ENCODE assay signal across 9 mouse cellular contexts in the genomic region with DNA sequence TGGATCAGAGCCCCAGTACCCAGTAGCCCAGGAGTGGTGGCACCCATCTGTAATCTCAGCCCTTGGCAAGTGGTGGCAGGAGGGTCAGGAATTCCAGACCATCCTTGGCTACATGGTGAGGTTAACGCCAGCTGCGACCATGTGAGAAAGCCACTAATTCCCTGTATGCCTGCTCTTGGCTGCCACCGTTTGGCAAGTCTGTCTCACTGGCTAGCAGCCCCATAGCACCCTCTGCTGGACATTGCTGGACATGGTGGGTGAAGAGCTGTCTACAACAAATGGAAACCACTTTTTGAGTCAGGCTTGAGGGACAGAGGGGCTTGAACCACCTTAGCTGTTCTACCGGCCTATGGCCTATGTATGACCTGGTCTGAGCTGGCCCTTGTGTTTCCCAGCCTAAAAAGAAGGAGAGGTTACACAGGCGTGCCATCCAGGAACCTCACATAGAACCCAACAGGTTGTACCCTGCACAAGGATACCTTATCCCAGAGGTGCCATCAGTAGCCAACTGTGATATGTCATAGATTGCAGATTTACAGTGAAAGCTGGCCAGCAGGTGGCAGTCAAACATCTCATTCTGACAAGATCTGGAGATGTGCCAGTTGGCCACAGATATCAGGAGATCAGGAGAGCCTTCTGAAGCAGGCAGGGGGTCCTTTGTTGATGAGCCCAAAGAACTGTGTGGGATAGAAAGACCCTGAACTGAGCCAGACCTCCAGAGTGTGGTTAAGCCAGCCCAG. TPM values are rescaled to one million over a fixed set of nuclear protein-coding genes. Genes with fewer than 3 reads are reported as not detected.
DNase-seq lines count a peak whose midpoint lies in the region; ATAC-seq and TF ChIP-seq lines count a peak whose summit lies in the region.
"Had no signal": no experiment of that assay in that cellular context is flagged by ENCODE, and none has a peak within 500 bp of the region (broad histone marks: within the 10 kb centered on the region; RNA-seq: fewer than 3 reads in every experiment).

No protein-coding gene starts in this region.

- DNase-seq in CD4-positive helper T cell, adult 2 months (ENCODE audit: low read depth, low spot score) = peak; percentile 87
- peak; percentile 92 to 97 for DNase-seq in kidney, postnatal 36 days
- peak; percentile 74 to 79 (median 76) for DNase-seq in liver, embryonic 14.5 days (ENCODE audit: low read depth in 3 of 3, low spot score in 3 of 3)
- DNase-seq in stomach, postnatal 0 days (ENCODE audit: low spot score) = peak; percentile 93

- TF ChIP-seq EP300 in liver, embryonic 14.5 days (IDR thresholded peaks at IDR 0.05; ENCODE audit: low read depth) = no peak
- TF ChIP-seq EP300 in stomach, postnatal 0 days (optimal IDR thresholded peaks at IDR 0.05) = no peak

- no peak overlapping the region for H3K27ac ChIP-seq in bone marrow, adult 2 months (ENCODE audit: control insufficient read depth, insufficient read depth, low read depth, low read length, poor library complexity)
- H3K27ac ChIP-seq in embryonic facial prominence, embryonic 15.5 days (replicated peaks) = no peak overlapping the region
- H3K27ac ChIP-seq in heart, embryonic 16.5 days (ENCODE audit: low read length) = no peak overlapping the region
- H3K27ac ChIP-seq in liver, embryonic 14.5 days = no peak overlapping the region
- no peak overlapping the region for H3K27ac ChIP-seq in neural tube, embryonic 12.5 days
- no peak overlapping the region for H3K27ac ChIP-seq in stomach, postnatal 0 days (replicated peaks)

- H3K4me2 ChIP-seq in embryonic facial prominence, embryonic 15.5 days (replicated peaks) = no peak overlapping the region
- H3K4me2 ChIP-seq in heart, embryonic 16.5 days (ENCODE audit: low read depth, low read length) = no peak overlapping the region
- no peak overlapping the region for H3K4me2 ChIP-seq in liver, embryonic 14.5 days (ENCODE audit: low read depth)
- H3K4me2 ChIP-seq in neural tube, embryonic 12.5 days (replicated peaks) = 0 out of 2 replicates have a peak overlapping the region, but pooled peaks have one; percentile 5
- no peak overlapping the region for H3K4me2 ChIP-seq in stomach, postnatal 0 days (replicated peaks; ENCODE audit: low read depth)

- no peaks in the 10 kb centered on the region for H3K27me3 ChIP-seq in embryonic facial prominence, embryonic 15.5 days
- H3K27me3 ChIP-seq in heart, embryonic 16.5 days (ENCODE audit: control insufficient read depth, insufficient read depth, low read length) = peaks cover 6% of the 10 kb centered on the region; the same call in 1 of the 2 replicates
- no peaks in the 10 kb centered on the region for H3K27me3 ChIP-seq in liver, embryonic 14.5 days (ENCODE audit: control insufficient read depth, insufficient read depth, low read length)
- H3K27me3 ChIP-seq in neural tube, embryonic 12.5 days (replicated peaks) = peaks cover 6% of the 10 kb centered on the region; the same call in 1 of the 2 replicates
- no peaks in the 10 kb centered on the region for H3K27me3 ChIP-seq in stomach, postnatal 0 days (ENCODE audit: control insufficient read depth, insufficient read depth, low read length)

- no peaks in the 10 kb centered on the region for H3K36me3 ChIP-seq in embryonic facial prominence, embryonic 15.5 days
- H3K36me3 ChIP-seq in heart, embryonic 16.5 days (ENCODE audit: control insufficient read depth, insufficient read depth) = no peaks in the 10 kb centered on the region
- no peaks in the 10 kb centered on the region for H3K36me3 ChIP-seq in liver, embryonic 14.5 days (replicated peaks; ENCODE audit: control insufficient read depth, insufficient read depth, low read depth)
- H3K36me3 ChIP-seq in neural tube, embryonic 12.5 days = no peaks in the 10 kb centered on the region
- H3K36me3 ChIP-seq in stomach, postnatal 0 days (ENCODE audit: control insufficient read depth, insufficient read depth, low read length) = no peaks in the 10 kb centered on the region

- peak; percentile 100 for TF ChIP-seq CTCF in bone marrow, adult 2 months (IDR thresholded peaks at IDR 0.05; ENCODE audit: control insufficient read depth, insufficient read depth, low read length)
- TF ChIP-seq CTCF in liver, embryonic 14.5 days (IDR thresholded peaks at IDR 0.05; ENCODE audit: low read depth) = peak; percentile 100
- peak; percentile 100 for TF ChIP-seq CTCF in stomach, postnatal 0 days (IDR thresholded peaks at IDR 0.05; ENCODE audit: low read depth)

- H3K9me3 ChIP-seq in embryonic facial prominence, embryonic 15.5 days (replicated peaks) = no peaks in the 10 kb centered on the region
- H3K9me3 ChIP-seq in heart, embryonic 16.5 days (replicated peaks; ENCODE audit: control insufficient read depth, low read length) = no peaks in the 10 kb centered on the region
- H3K9me3 ChIP-seq in liver, embryonic 14.5 days (ENCODE audit: control insufficient read depth, low read length) = no peaks in the 10 kb centered on the region
- no peaks in the 10 kb centered on the region for H3K9me3 ChIP-seq in neural tube, embryonic 12.5 days
- no peaks in the 10 kb centered on the region for H3K9me3 ChIP-seq in stomach, postnatal 0 days (ENCODE audit: control insufficient read depth, low read length)

- no peak for TF ChIP-seq POLR2A in bone marrow, adult 2 months (IDR thresholded peaks at IDR 0.05; ENCODE audit: borderline replicate concordance, control insufficient read depth, low read depth, low read length)

- WGBS in bone marrow, adult 2 months = 17% methylated on average over 5 of the region's 5 CpGs
- 8% methylated on average over 5 of the region's 5 CpGs for WGBS in embryonic facial prominence, embryonic 15.5 days
- 7% methylated on average over 5 of the region's 5 CpGs for WGBS in heart, embryonic 16.5 days
- 3% methylated on average over 5 of the region's 5 CpGs for WGBS in liver, embryonic 14.5 days (ENCODE audit: insufficient replicate concordance)
- WGBS in neural tube, embryonic 12.5 days = 6% methylated on average over 5 of the region's 5 CpGs
- WGBS in stomach, postnatal 0 days = 11% methylated on average over 5 of the region's 5 CpGs

- H3K9ac ChIP-seq in embryonic facial prominence, embryonic 15.5 days = no peak overlapping the region
- H3K9ac ChIP-seq in heart, embryonic 16.5 days (ENCODE audit: low read length) = no peak overlapping the region
- H3K9ac ChIP-seq in liver, embryonic 14.5 days (replicated peaks) = no peak overlapping the region
- H3K9ac ChIP-seq in neural tube, embryonic 12.5 days = no peak overlapping the region
- H3K9ac ChIP-seq in stomach, postnatal 0 days (ENCODE audit: low read length) = no peak overlapping the region

- H3K4me3 ChIP-seq in bone marrow, adult 2 months (replicated peaks; ENCODE audit: control insufficient read depth, low read depth, low read length) = no peak overlapping the region
- H3K4me3 ChIP-seq in embryonic facial prominence, embryonic 15.5 days (replicated peaks) = no peak overlapping the region
- no peak overlapping the region for H3K4me3 ChIP-seq in heart, embryonic 16.5 days (ENCODE audit: low read length)
- no peak overlapping the region for H3K4me3 ChIP-seq in liver, embryonic 14.5 days (ENCODE audit: insufficient read depth in 1 of 2, low read depth in 2 of 2, low read length in 2 of 2)
- no peak overlapping the region for H3K4me3 ChIP-seq in neural tube, embryonic 12.5 days
- no peak overlapping the region for H3K4me3 ChIP-seq in stomach, postnatal 0 days (ENCODE audit: low read depth, low read length)
- H3K4me3 ChIP-seq: erythroblast, embryonic 14.5 days had no signal

- ATAC-seq in embryonic facial prominence, embryonic 15.5 days (ENCODE audit: insufficient number of reproducible peaks, low FRiP score, low TSS enrichment, low read depth) = peak; percentile 41; the same call in 1 of the 2 replicates
- peak; percentile 78 for ATAC-seq in heart, embryonic 16.5 days (replicated peaks; ENCODE audit: extremely low read depth, insufficient read depth, low FRiP score)
- ATAC-seq in liver, embryonic 14.5 days (ENCODE audit: insufficient read depth) = peak; percentile 45; the same call in 1 of the 2 replicates
- peak; percentile 71 for ATAC-seq in neural tube, embryonic 12.5 days (ENCODE audit: low FRiP score, low read depth)
- ATAC-seq in stomach, postnatal 0 days (ENCODE audit: low FRiP score, low TSS enrichment) = peak; percentile 35

- H3K4me1 ChIP-seq in bone marrow, adult 2 months (ENCODE audit: control insufficient read depth, insufficient read depth, low read length) = no peaks in the 10 kb centered on the region
- H3K4me1 ChIP-seq in embryonic facial prominence, embryonic 15.5 days = peaks cover 5% of the 10 kb centered on the region; the same call in 1 of the 2 replicates
- H3K4me1 ChIP-seq in heart, embryonic 16.5 days (ENCODE audit: control insufficient read depth, insufficient read depth, low read length) = no peaks in the 10 kb centered on the region
- no peaks in the 10 kb centered on the region for H3K4me1 ChIP-seq in liver, embryonic 14.5 days (replicated peaks; ENCODE audit: control insufficient read depth in 2 of 2, insufficient read depth in 2 of 2, low read length in 1 of 2)
- H3K4me1 ChIP-seq in neural tube, embryonic 12.5 days = 0 out of 2 replicates have a peak, but pooled peaks cover 3% of the 10 kb centered on the region
- H3K4me1 ChIP-seq in stomach, postnatal 0 days (replicated peaks; ENCODE audit: control insufficient read depth, insufficient read depth) = no peaks in the 10 kb centered on the region

RNA-seq across cellular contexts. Expression of a gene that starts 10.4 kb away (rescaled TPM):
- polyA plus RNA-seq in bone marrow, adult 2 months (2011; ENCODE audit: insufficient read depth, insufficient read length, low replicate concordance, missing spikeins) = 25.2 and 41.8 TPM in 2 replicates
- 14.5 and 15.3 TPM in 2 replicates for polyA plus RNA-seq in embryonic facial prominence, embryonic 15.5 days (2015; fragmentation: Nextera tagmentation; extraction: Ambion mirVana)
- polyA plus RNA-seq in heart, embryonic 16.5 days (2015; fragmentation: Nextera tagmentation; extraction: Ambion mirVana) = 4.8 and 4.9 TPM in 2 replicates
- 8.5 and 8.6 TPM in 2 replicates for polyA plus RNA-seq in liver, embryonic 14.5 days (2012; rRNA removed)
- 3.8 and 4.0 TPM in 2 replicates for polyA plus RNA-seq in liver, embryonic 14.5 days (2014; fragmentation: Nextera tagmentation; extraction: Ambion mirVana)
- polyA plus RNA-seq in neural tube, embryonic 12.5 days (2016; fragmentation: Nextera tagmentation; extraction: Ambion mirVana) = 3.7 and 4.2 TPM in 2 replicates
- polyA plus RNA-seq in stomach, postnatal 0 days (2015; fragmentation: Nextera tagmentation; extraction: Ambion mirVana) = 5.9 and 8.2 TPM in 2 replicates

RNA-seq across cellular contexts. Expression of a gene that starts 23.4 kb away (rescaled TPM):
- 111 and 170 TPM in 2 replicates for polyA plus RNA-seq in bone marrow, adult 2 months (2011; ENCODE audit: insufficient read depth, insufficient read length, low replicate concordance, missing spikeins)
- 337 and 355 TPM in 2 replicates for polyA plus RNA-seq in embryonic facial prominence, embryonic 15.5 days (2015; fragmentation: Nextera tagmentation; extraction: Ambion mirVana)
- polyA plus RNA-seq in heart, embryonic 16.5 days (2015; fragmentation: Nextera tagmentation; extraction: Ambion mirVana) = 220 and 273 TPM in 2 replicates
- 61.1 and 69.0 TPM in 2 replicates for polyA plus RNA-seq in liver, embryonic 14.5 days (2012; rRNA removed)
- polyA plus RNA-seq in liver, embryonic 14.5 days (2014; fragmentation: Nextera tagmentation; extraction: Ambion mirVana) = 54.3 and 64.3 TPM in 2 replicates
- 468 and 479 TPM in 2 replicates for polyA plus RNA-seq in neural tube, embryonic 12.5 days (2016; fragmentation: Nextera tagmentation; extraction: Ambion mirVana)
- polyA plus RNA-seq in stomach, postnatal 0 days (2015; fragmentation: Nextera tagmentation; extraction: Ambion mirVana) = 189 and 201 TPM in 2 replicates

RNA-seq across cellular contexts. Expression of a gene that starts 53.7 kb away (rescaled TPM):
- 71.5 and 171 TPM in 2 replicates for polyA plus RNA-seq in bone marrow, adult 2 months (2011; ENCODE audit: insufficient read depth, insufficient read length, low replicate concordance, missing spikeins)
- polyA plus RNA-seq in embryonic facial prominence, embryonic 15.5 days (2015; fragmentation: Nextera tagmentation; extraction: Ambion mirVana) = 2.7 and 2.8 TPM in 2 replicates
- 3.5 and 4.0 TPM in 2 replicates for polyA plus RNA-seq in heart, embryonic 16.5 days (2015; fragmentation: Nextera tagmentation; extraction: Ambion mirVana)
- polyA plus RNA-seq in liver, embryonic 14.5 days (2012; rRNA removed) = 0.90 and 0.97 TPM in 2 replicates
- polyA plus RNA-seq in liver, embryonic 14.5 days (2014; fragmentation: Nextera tagmentation; extraction: Ambion mirVana) = 0.39 and 0.52 TPM in 2 replicates
- polyA plus RNA-seq in neural tube, embryonic 12.5 days (2016; fragmentation: Nextera tagmentation; extraction: Ambion mirVana) = 1.2 and 1.3 TPM in 2 replicates
- polyA plus RNA-seq in stomach, postnatal 0 days (2015; fragmentation: Nextera tagmentation; extraction: Ambion mirVana) = 1.3 TPM in 2 replicates

Comparison
In these comparisons a context has a peak if more than half of its experiments do, and no peak if none do; other contexts are left out.
1. RNA of a gene that starts 53.7 kb away (polyA plus RNA-seq): 71.5 to 171 TPM in bone marrow, adult 2 months; 3.5 to 4.0 TPM in heart, embryonic 16.5 days, 2.7 to 2.8 TPM in embryonic facial prominence, embryonic 15.5 days, 1.2 to 1.3 TPM in neural tube, embryonic 12.5 days, 1.3 TPM in stomach, postnatal 0 days and 0.39 to 0.97 TPM in liver, embryonic 14.5 days; every median in the first group is over 10 times any median in the second.
2. Peak in every context shown above with its lines, with median percentiles within 50 percentile points of each other: DNase-seq, CTCF ChIP-seq and ATAC-seq.